Mouse (Mus musculus): ENCODE data around the gene Gprasp1.
"Not testable (repeated sequence)": the region's sequence is repeated elsewhere in the genome, so short reads cannot be mapped to it uniquely, and the experiment has no call there.

Gene Gprasp1

DNA sequence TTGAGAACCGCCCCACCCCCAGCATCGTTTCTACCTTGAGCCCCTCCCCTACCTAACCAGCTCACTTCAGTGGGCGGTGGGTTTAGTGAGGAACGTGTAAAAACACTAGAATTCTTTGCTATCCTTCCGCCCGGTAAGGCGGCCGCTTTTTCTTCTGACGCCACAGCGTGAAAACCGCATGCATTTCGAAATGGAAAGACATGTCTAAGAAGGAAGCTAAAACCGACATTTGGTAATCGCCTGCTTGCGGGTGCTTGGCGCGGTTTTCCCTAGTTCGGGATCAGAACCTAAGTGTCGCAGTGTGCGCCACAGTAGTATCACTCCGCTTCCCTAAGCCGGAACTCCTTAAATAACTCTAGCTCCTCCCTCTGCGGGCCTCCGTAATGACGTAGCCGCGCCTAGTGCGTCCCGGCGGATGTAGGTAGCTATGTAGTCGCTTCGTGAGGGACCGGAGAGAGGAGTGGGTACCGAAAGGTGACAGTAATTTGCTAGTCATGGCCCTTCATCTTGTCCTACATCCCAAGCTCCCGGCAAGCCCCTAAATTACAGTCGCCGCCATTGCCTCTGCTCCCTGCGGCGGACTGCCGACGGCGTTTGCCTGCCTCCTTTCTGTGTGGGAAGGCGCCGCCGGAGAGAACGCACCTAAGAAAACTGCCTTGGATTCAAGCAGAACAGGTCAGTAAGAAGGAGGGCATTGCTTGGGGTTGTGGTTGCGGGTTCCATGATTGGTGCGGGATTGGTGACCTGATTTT lies at the start of gene Gprasp1, which contains the start of gene Armcx5:
TSS of gene Gprasp1 (plus strand) at position 430 of the 752 bp plus-strand sequence.
TSS of gene Armcx5 (plus strand) at position 430 of the 752 bp plus-strand sequence.
- peak; percentile 92 for DNase-seq

- no peak for DNase-seq
Observed at GRCm38 (mm10) chrX:135693633-135694032, 48.9 kb upstream of the Gprasp1 start, which contains the start of gene Tcp11x2. Gene Tcp11x2, minus strand, starts transcription at chrX:135693790.

DNA sequence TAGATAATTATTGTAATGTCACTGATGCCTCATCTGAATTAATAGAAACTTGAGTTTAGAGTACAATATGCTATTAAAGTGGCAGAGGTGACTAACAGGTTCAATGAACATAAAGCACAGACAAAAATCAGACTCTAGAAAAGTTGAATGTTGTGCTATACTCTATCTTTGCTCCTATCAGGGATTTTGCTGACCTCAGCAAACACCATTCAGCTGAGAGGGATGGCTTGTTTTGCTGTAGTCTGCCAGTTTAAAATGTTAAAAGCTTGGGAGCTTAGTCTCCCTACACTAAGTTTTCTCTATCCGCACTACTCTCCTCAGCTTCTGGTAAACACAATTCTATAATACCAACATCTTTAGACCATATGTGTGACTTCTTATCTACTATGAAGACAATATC lies 39.4 kb upstream of the Gprasp1 start:
- no peak for DNase-seq

GRCm38 (mm10) chrX:135704349-135704748 lies 38.2 kb upstream of the Gprasp1 start:
- DNase-seq: no peak

- DNase-seq: no peak
Observed at GRCm38 (mm10) chrX:135712845-135713244, 29.7 kb upstream of the Gprasp1 start.

- DNase-seq: no peak
Observed at GRCm38 (mm10) chrX:135725161-135725560, 17.4 kb upstream of the Gprasp1 start, which contains the start of gene Tmsb15a. Gene Tmsb15a, minus strand, starts transcription at chrX:135725261.

DNA sequence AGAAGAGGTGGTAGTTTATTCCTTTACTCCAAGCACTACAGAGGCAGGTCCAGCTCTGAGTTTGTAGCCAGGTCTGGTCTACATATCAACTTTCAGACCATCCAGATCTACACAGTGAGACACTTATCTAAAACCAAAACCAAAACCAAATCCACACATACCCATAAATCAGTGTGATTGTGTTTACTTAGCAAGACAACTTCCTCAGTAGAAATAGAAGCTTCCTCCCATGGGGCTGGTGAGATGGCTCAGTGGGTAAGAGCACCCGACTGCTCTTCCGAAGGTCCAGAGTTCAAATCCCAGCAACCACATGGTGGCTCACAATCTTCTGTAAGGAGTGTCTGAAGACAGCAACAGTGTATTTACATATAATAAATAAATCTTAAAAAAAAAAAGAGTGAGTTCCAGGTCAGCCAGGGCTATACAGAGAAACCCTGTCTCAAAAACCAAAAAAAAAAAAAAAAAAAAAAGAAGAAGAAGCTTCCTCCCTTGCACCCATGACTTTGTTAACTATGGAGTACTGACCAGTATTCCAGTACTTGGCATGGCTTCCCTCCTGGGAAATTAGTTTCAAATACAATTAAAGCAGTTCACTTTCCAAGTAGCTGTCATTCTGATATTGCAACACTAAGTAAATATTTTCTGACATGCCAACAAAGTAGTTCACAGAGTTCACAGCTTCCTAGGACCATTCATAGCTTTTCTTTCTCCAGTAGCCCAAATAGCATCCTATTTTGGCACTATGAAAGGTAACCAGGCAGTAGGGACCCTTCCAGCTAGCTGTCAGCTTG lies 3.6 kb upstream of the Gprasp1 start:
- no peak for DNase-seq

DNA sequence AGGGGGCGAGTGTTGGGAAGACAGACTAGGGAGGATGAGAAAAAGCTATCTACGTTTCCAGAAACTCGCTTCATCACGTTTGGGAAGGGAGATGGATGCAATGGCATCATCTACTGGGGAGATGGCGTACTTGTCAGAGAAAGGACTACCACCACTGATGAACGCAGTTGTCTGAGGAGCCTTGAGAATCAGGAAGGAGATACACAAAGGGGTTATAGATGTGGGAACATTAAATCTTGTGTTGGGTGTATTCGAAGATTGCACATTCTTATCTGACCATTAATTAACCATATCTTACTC lies 473 bp downstream of the Gprasp1 start:
- no peak for DNase-seq

DNA sequence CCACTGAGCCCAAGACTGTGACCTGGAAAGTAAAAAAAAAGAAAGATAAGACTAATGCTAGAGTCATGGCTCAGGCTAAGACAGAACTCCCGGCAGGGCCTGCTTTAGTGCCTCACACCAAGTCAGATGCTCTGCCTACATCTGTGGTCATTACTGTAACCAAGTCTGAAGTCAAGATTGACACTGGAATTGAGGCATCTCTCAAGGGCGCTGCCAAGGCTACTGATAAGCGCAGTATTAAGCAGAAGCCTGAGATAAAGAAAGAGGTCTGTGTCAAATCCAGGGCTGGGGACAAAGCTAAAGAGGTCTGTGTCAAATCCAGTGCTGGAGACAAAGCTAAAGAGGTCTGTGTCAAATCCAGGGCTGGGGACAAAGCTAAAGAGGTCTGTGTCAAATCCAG lies 2.8 kb downstream of the Gprasp1 start:
- DNase-seq: not testable (repeated sequence)

GRCm38 (mm10) chrX:135752832-135753231 lies 10.3 kb downstream of the Gprasp1 start:
- peak; percentile 70 for DNase-seq

- peak; percentile 28 for DNase-seq
Observed at GRCm38 (mm10) chrX:135761707-135762106, 19.2 kb downstream of the Gprasp1 start.

DNA sequence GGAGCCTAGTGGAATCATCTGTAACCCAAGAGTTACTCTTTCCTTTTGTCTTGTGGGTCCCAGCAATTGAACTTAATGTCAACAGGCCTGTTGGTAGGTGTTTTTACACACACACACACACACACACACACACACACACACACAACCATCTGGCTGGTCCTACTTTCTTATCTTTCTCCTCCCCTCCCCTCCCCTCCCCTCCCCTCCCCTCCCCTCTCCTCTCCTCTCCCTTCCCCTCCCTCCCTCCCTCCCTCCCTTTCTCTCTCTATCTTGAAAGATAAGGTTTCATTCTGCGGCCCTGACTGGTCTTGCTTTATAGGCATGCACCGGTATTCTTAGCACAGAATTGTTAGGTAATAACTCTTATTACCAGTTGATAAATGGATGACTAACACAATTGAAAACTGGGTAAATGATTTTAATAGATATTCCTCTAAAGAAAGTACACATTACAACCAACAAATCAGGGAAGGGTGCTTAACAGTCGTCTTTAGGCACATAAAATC lies 25.6 kb downstream of the Gprasp1 start:
- DNase-seq: no peak

DNA sequence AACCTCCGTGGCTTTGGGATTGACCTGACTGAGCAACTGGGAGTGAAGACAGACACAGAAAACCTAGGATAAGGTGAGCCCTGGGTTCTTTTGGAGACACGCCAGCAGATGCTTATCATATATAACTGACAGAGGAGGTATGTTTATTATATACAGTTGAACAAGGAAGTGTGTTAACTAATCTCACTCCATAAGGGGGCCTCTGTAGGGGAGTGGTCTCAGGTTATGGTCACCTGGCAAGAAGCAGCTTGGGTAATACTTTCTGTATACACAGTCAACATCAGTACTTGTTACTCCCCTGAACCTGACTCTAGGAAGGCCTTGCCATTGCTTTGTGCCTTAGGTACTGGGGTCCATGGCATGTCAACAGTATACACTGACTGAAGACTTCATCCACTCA lies 26.0 kb downstream of the Gprasp1 start:
- no peak for DNase-seq

DNA sequence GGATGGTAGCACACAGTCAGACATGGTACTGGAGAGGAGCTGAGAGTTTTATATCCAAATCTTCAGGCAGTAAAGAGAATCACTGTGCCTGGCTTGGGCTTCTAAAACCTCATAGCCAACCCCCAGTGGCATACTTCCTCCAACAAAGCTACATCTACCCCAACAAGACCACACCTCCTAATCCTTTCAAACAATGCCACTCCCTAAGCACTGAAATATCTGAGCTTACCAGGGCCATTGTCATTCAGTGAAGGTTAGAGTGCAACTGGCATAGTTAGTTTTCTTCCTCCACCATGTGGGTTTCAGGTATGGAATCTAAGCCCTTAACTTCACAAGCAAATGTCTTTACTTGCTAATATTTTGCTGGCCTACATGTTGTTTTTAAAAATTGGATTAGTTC lies 49.0 kb downstream of the Gprasp1 start:
- no peak for DNase-seq

GRCm38 (mm10) chrX:135792326-135792725 lies 49.8 kb downstream of the Gprasp1 start:
- DNase-seq: no peak

GRCm38 (mm10) chrX:135795591-135796304 lies 53.2 kb downstream of the Gprasp1 start:
- peak; percentile 57 for DNase-seq

- peak; percentile 1 for DNase-seq
Observed at GRCm38 (mm10) chrX:135796305-135797211, 54.0 kb downstream of the Gprasp1 start.

DNA sequence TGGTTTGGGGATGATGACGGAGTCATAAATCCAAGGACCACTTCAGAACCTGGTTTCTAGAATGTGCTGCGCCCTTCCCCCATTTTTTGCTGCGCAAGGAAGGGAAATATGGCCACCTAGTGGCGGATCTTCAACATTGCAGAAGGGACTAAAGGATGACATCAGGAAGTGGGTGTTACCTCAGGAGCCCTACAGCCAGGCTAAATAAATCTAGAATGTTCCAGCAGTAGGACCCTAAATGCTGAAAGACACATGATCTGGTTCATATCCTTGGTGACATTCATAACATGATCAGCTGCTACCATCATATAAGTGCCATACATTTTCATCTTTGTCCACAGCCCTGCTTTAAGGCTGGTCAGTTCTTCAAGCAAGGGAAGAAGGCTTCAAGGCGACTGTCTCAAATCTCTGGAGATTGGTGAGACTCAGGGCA lies 54.7 kb downstream of the Gprasp1 start, which contains the start of gene Bhlhb9:
TSS of gene Bhlhb9 (plus strand) at position 383 of the 433 bp plus-strand sequence.
- peak; percentile 68 for DNase-seq

DNA sequence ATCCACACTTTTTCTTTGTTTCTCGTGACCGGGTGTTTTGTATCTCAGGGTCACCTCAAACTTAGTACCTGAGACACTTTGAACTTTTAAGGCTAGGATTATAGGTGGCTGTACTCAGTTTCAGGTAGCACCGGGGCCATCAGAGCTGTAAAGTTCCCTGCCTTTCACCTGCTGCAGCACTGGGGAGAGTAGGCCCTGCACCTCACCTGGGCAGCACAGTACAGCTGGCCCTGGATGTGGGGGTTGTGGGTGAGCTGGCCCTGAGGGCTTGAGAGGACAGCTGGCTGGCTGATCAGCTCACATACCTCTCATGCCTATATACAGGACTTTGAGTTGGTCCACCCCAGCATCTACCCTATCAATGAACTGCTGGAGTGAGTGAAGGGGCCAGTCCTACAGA lies 61.6 kb downstream of the Gprasp1 start:
- no peak for DNase-seq

DNA sequence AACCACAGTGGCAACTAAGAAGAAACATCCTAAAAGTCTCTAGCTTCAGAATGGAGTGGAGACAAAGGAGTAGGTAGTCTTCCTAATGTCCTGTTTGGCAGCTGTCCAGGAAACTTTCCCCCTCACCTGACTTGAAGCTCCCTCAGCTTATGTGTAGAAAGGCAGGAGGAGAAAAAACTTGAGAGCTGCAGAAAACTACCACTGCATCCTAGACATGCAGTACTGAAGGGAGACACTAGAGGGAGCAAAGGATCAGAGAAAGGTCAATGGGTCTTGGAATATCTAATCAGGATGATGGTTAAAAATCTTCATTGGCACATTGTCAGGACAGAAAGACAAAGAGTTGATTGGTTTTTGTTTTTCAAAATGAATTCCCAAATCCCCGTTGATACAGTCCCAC lies 63.2 kb downstream of the Gprasp1 start:
- DNase-seq: peak; percentile 53

- not testable (repeated sequence) for DNase-seq
Observed at GRCm38 (mm10) chrX:135835896-135836295, 93.4 kb downstream of the Gprasp1 start.

DNA sequence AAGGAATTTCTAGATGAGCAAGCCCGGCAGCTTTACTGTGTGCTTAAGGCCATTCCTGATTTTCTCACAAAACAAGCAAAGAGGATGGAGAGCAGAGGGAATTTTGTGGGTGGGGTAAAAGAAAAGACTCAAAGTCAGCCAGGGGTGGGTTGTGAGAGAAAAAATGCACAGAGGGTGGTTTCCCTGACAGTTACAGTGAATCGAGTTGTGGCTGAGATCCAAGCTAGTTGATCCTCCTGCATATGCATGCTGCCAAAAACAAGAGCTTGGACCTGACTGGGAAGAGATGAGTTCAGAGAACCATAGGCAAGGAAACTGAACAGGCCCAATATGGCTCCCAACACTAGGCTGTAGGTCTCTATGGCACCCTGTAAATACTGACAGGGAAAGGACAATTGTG lies 95.4 kb downstream of the Gprasp1 start:
- no peak for DNase-seq
